Mouse (Mus musculus) liver, adult 2 months (tissue): ENCODE measurements around the gene Wdr45. TPM values are rescaled to one million over a fixed set of nuclear protein-coding genes. Genes with fewer than 3 reads are reported as not detected.

Experiments
- DNase-seq: peaks from one replicate; pipeline ENCODE4 v3.0.0-alpha.2; 2011; ENCODE audit warnings: low read depth, low spot score; ENCODE audit errors: extremely low read depth
- H3K27ac ChIP-seq: fragments of 200-500 bp; replicated peaks from 2 replicates; pipeline ENCODE4 v1.5.1; 2012; ENCODE audit warnings: low read depth, mild to moderate bottlenecking, control low read depth, inconsistent platforms, low read length; ENCODE audit not compliant: insufficient read depth
- H3K27me3 ChIP-seq: fragments of 200-500 bp; 2 replicates; pipeline ENCODE4 v1.6.1; 2012; ENCODE audit warnings: mild to moderate bottlenecking, moderate library complexity, low read length, inconsistent platforms; ENCODE audit not compliant: control insufficient read depth, insufficient read depth
- H3K36me3 ChIP-seq: fragments of 200-500 bp; 2 replicates; pipeline ENCODE4 v1.6.1; 2012; ENCODE audit warnings: low read length, inconsistent platforms; ENCODE audit not compliant: control insufficient read depth, insufficient read depth
- H3K4me1 ChIP-seq: fragments of 200-500 bp; 2 replicates; pipeline ENCODE4 v1.6.1; 2011; ENCODE audit warnings: low read length; ENCODE audit not compliant: control insufficient read depth, insufficient read depth
- H3K4me3 ChIP-seq: fragments of 200-500 bp; 2 replicates; pipeline ENCODE4 v1.5.1; 2011; ENCODE audit warnings: low read depth, mild to moderate bottlenecking, control low read depth, low read length, moderate library complexity; ENCODE audit not compliant: insufficient read depth
- H3K79me2 ChIP-seq: fragments of 200-500 bp; 2 replicates; pipeline ENCODE4 v1.6.1; 2012; ENCODE audit warnings: inconsistent platforms, mild to moderate bottlenecking, low read length, moderate library complexity; ENCODE audit not compliant: control insufficient read depth, insufficient read depth
- H3K9ac ChIP-seq: fragments of 200-500 bp; 2 replicates; pipeline ENCODE4 v1.6.1; 2012; ENCODE audit warnings: low read depth, mild to moderate bottlenecking, control low read depth, inconsistent platforms, low read length
- CTCF ChIP-seq: fragments of 200-500 bp; IDR thresholded peaks from 2 replicates; pipeline ENCODE4 v1.5.1; 2011; ENCODE audit warnings: low read depth, low read length, control low read depth
- POLR2A ChIP-seq: fragments of 200-500 bp; IDR thresholded peaks from 2 replicates; pipeline ENCODE4 v1.6.1; 2011; ENCODE audit warnings: low read length, control low read depth; ENCODE audit not compliant: insufficient read depth; ENCODE audit errors: extremely low read depth
- WGBS: fragments of 180-500 bp; shearing (Covaris S2); methylation state at CpG from one replicate; pipeline ENCODE4 v1.1.7; 2018; 5-methylcytosine and 5-hydroxymethylcytosine counted together
- polyA plus RNA-seq: library from polyadenylated mRNA; depleted of rRNA; stranded (reverse); fragments of >200 nt; gene quantifications from 2 replicates; pipeline ENCODE4 v1.2.3, GENCODE M21; 2012
- total RNA-seq: library from RNA; depleted of rRNA; stranded (reverse); fragments of >200 nt; gene quantifications from 2 replicates; pipeline ENCODE4 v1.2.3, GENCODE M21; 2014

The Wdr45 gene
- total and polyA plus RNA-seq, 2 experiments, result 33.4 to 48.3 TPM

DNA sequence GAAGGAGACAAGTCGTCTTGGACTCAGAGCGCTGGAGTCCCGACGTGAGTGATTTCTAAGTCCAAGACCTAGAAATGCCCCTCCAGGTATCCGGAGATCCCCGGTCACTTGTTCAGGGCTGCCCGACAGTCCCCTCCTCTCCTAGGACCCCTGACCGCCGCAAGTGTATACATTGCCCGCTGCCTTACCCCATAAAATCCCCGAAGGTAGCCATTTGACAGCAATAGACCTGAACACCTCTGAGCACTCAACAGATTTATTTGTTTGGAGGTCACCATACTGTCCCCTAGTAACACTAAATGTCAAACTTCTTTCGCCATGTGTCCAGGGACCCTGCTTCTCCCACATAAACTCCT lies 34.1 kb upstream of the Wdr45 start:
- H3K36me3 ChIP-seq, result no peaks in the 10 kb centered on the region
- peak overlapping the region; percentile 50 for H3K4me3 ChIP-seq
- H3K27me3 ChIP-seq, result no peaks in the 10 kb centered on the region
- no peaks in the 10 kb centered on the region for H3K4me1 ChIP-seq
- TF ChIP-seq POLR2A (no peak), CTCF (no peak)
- H3K27ac ChIP-seq, result peak overlapping the region; percentile 94
- 4% methylated on average over 12 of the region's 12 CpGs for WGBS
- H3K9ac ChIP-seq, result peak overlapping the region; percentile 46
- no peak for DNase-seq
- H3K79me2 ChIP-seq, result no peaks in the 10 kb centered on the region

DNA sequence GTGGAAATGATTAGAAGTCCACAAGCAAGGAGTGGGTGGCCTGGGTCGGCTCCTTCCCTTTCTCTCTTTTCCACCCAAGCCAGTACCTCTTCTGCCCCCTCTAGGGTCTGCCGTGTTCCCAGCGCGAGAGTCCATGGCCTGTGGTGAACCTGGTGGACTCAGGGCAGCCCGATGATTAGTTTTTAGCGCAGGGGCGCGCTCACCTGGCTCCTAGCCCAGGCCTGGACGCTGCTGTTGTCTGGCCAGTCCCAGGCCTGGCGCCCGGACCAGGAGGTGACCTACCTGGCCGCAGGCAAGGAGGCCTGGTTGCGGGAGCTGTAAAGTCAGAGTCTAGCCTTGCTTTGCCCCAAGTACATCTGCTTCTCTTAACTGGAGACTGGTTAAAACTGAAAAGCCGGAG lies 33.3 kb upstream of the Wdr45 start, which contains the start of gene Magix:
Magix (minus strand) TSS at position 388 of the 400 bp plus-strand sequence.
- Histone ChIP-seq H3K79me2 (no peaks in the 10 kb centered on the region), H3K27me3 (no peaks in the 10 kb centered on the region), H3K36me3 (no peaks in the 10 kb centered on the region), H3K4me1 (no peaks in the 10 kb centered on the region), H3K4me3 (peak within 1 kb of the TSS; percentile 60), H3K9ac (peak within 1 kb of the TSS; percentile 65), H3K27ac (peak within 1 kb of the TSS; percentile 94)
- peak; percentile 68 for DNase-seq
- TF ChIP-seq POLR2A, result no peak
- no peak for TF ChIP-seq CTCF
- 13% methylated on average over 14 of the region's 14 CpGs for WGBS

DNA sequence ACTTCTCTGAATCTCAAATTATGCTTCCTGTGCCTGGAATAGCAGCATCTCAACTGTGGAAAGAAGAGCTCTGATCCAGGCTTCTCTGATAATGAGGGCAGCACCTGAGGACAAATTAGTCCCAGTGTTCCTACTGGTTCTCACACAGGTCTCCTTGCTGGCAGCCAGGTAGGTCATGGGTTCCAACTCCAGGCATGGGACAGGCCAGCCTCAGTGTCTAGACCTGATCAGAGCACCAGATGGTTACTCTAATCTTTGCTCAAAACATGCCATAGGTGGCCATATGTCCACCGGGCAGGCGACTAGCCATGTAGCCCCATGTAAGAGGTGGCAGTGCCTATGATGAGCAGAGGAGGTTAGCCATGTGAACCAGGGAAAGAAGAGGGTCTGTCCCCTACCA lies 25.8 kb upstream of the Wdr45 start:
- no peak overlapping the region for H3K9ac ChIP-seq
- H3K27ac ChIP-seq, result no peak overlapping the region
- no peaks in the 10 kb centered on the region for H3K4me1 ChIP-seq
- TF ChIP-seq CTCF (no peak), POLR2A (no peak)
- 86% methylated on average over 2 of the region's 2 CpGs for WGBS
- H3K79me2 ChIP-seq, result no peaks in the 10 kb centered on the region
- no peak overlapping the region for H3K4me3 ChIP-seq
- H3K36me3 ChIP-seq, result no peaks in the 10 kb centered on the region
- H3K27me3 ChIP-seq, result no peaks in the 10 kb centered on the region
- DNase-seq, result no peak

DNA sequence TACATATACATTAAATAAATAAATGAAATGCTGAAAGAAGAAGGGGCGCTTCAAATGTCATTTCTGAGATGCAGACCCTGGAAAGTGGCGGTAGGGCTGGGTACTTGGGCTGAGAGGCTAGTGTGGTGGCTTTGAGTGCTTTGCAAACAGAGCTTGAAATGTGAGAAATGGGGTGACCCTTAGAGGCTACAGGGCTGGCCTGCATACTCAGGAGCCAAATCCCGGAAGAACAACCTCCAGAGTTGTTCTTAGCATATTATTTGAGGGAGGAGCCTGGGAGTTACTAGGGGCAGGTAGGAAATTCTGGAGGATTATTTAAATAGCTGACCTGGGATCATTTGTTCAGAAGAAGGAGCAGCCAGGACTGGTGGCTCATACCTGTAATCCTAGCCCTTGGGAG lies 23.6 kb upstream of the Wdr45 start:
- no peak for TF ChIP-seq CTCF
- TF ChIP-seq POLR2A, result no peak
- no peak for DNase-seq
- no peaks in the 10 kb centered on the region for H3K27me3 ChIP-seq
- no peak overlapping the region for H3K9ac ChIP-seq
- H3K79me2 ChIP-seq, result no peaks in the 10 kb centered on the region
- no peaks in the 10 kb centered on the region for H3K36me3 ChIP-seq
- H3K4me1 ChIP-seq, result no peaks in the 10 kb centered on the region
- H3K27ac ChIP-seq, result no peak overlapping the region
- no peak overlapping the region for H3K4me3 ChIP-seq
- WGBS, result 78% methylated on average over 3 of the region's 3 CpGs

DNA sequence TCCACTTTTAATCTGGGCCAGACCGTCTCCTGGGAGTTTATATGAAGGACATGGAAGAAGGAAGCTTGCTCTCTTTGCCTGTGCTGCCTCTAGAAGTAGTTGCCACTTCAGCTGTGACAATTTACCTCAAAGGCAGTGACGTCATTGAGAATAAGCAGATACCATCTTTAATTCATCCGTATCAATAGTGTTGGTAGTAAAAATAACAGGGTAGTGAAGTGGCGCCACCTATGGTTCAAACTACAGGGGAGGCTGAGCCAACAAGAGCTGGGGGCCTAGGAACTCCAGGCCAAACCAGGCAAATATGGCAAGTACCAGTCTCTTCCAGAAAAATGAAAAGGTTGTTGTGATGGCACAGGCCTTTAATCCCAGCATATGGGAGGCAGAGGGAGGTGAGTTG lies 21.3 kb upstream of the Wdr45 start:
- Histone ChIP-seq H3K27me3 (no peaks in the 10 kb centered on the region), H3K9ac (no peak overlapping the region), H3K79me2 (no peaks in the 10 kb centered on the region; the same call in 1 of the 2 replicates), H3K27ac (no peak overlapping the region), H3K4me1 (no peaks in the 10 kb centered on the region; the same call in 1 of the 2 replicates), H3K4me3 (no peak overlapping the region), H3K36me3 (no peaks in the 10 kb centered on the region)
- 31% methylated on average over 4 of the region's 4 CpGs for WGBS
- no peak for TF ChIP-seq POLR2A
- peak; percentile 56 for TF ChIP-seq CTCF
- DNase-seq, result peak; percentile 39

DNA sequence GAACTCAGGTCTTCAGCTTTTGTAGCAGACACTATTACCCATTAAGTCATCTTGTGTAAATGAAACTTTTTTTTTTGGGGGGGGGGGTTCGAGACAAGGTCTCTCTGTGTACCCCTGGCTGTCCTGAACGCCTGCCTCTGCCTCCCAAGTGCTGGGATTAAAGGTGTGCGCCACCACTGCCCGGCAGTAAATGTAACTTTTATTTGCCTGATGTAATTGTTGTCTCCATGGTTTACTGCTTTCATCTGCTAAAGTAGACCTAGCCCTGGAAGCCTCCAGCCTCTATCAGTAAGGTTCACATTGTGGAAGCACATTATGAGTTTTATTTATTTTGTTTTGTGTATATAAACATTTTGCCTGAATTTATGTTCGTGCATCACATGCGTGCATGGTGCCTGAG lies 17.6 kb upstream of the Wdr45 start:
- Histone ChIP-seq H3K4me3 (0 out of 2 replicates have a peak overlapping the region, but pooled peaks have one; percentile 37), H3K27ac (no peak overlapping the region), H3K9ac (no peak overlapping the region), H3K27me3 (no peaks in the 10 kb centered on the region), H3K79me2 (peaks cover 2% of the 10 kb centered on the region; the same call in 1 of the 2 replicates), H3K36me3 (peaks cover 9% of the 10 kb centered on the region; the same call in 1 of the 2 replicates), H3K4me1 (no peaks in the 10 kb centered on the region; the same call in 1 of the 2 replicates)
- WGBS, result 37% methylated on average over 6 of the region's 6 CpGs
- TF ChIP-seq CTCF, result no peak
- TF ChIP-seq POLR2A, result no peak
- DNase-seq, result no peak
